Mouse (Mus musculus): ENCODE results near the gene Camsap3. TPM values are rescaled to one million over a fixed set of nuclear protein-coding genes. Genes with fewer than 3 reads are reported as not detected.
"Not testable (repeated sequence)": the region's sequence is repeated elsewhere in the genome, so short reads cannot be mapped to it uniquely, and the experiment has no call there.

The Camsap3 gene
- polyA plus RNA-seq, 1 experiment from 2014 or later = 1.3 TPM

DNA sequence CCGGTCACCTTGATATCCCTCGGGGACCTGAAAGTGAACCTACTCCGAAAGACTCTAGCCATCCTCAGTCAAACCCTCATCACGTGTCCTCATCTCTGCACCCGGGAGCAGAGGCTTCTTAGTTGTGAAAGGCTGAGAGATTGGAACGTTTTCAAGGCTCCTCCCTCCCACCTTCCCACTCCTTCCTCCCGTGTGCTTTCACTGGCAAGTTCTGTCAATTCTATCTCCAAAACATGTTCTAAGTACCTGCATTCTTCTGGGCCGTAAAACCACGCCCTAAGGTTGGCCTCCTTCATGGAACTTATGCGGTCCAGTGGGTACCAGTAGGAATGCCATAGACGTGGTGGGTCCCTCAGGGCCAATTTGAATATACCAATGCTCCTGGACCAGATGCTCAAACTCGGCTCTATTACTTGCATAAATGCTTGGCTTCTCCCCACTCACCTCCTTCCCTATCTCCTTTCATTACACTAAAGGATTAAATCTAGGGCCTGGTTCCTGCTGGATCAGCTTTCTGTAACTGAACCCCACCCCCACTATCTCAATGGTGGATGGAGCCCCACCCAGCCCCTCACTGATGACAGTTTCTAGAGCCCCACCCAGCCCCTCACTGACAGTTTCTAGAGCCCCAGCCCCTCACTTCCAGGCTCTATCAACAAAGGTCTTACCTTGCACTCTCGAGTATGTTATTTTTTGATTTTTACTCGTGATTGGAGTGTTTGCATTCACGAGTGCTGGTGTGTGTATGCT, 10.7 kb upstream of the Camsap3 start:
- WGBS = 73% methylated on average over 15 of the region's 15 CpGs

DNA sequence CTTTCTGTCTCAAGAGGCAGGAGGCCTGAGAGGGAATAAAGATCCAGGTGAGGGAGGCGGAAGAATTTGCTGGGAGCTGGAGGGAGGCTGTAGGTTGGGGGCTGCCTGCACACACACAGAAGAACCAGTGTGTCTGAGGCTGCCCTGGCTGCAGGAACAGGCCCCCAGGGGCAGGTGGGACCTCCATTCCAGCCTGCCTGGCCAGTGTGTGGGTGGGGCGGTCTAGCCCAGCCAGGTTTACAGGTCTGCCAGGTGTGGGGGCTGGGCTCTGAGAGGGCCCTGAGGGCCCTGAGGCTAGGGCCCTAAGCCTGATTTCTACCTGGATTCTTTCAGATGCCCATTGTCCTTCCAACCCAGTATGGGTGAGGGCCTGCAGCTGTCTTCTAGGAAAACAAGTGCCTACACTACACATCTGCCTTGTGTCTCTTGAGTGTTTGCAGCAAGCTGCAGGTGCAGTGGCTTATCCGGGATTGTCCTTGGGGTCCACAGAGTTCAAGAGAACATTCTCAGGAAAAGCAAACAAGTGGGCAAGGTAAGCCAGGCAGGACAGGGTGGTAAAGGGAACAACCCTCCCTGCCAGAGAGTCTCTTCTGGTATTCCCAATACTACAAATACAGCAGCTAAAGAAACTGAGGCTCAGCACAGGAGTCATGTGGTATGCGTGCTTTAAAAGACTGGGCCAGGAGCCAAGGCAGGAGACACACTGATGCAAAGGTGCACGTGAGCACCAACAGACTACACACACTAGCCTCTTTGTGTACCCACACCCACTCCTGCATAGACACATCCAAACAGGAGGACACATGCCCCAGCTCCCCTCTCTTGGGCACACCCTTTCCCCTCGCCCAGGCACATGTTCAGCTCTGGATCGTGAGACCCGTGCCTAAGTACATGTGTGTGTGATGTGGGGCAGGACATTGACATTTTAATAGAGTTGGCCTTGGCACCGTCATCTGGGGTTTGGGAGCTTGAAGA, 7.4 kb upstream of the Camsap3 start:
- H3K27me3 ChIP-seq = no peaks in the 10 kb centered on the region
- WGBS = 75% methylated on average over 9 of the region's 9 CpGs
- H3K4me3 ChIP-seq = no peak overlapping the region
- H3K9ac ChIP-seq = no peak overlapping the region
- H3K4me2 ChIP-seq = no peak overlapping the region
- no peaks in the 10 kb centered on the region for H3K36me3 ChIP-seq
- ATAC-seq (replicated peaks; ENCODE audit: insufficient number of reproducible peaks, insufficient read depth, low FRiP score, low read depth) = no peak
- no peaks in the 10 kb centered on the region for H3K4me1 ChIP-seq (replicated peaks)
- H3K27ac ChIP-seq = no peak overlapping the region
- H3K9me3 ChIP-seq (replicated peaks) = no peaks in the 10 kb centered on the region

More for the DNA sequence above, 10.7 kb upstream of the Camsap3 start:
- Histone ChIP-seq H3K27me3 (no peaks in the 10 kb centered on the region), H3K27ac (no peak overlapping the region), H3K9ac (no peak overlapping the region), H3K4me1 (replicated peaks) (no peaks in the 10 kb centered on the region), H3K4me2 (no peak overlapping the region), H3K9me3 (replicated peaks) (no peaks in the 10 kb centered on the region), H3K4me3 (no peak overlapping the region), H3K36me3 (no peaks in the 10 kb centered on the region)
- ATAC-seq (replicated peaks; ENCODE audit: insufficient number of reproducible peaks, insufficient read depth, low FRiP score, low read depth) = no peak

- H3K4me2 ChIP-seq; H3K27ac ChIP-seq; H3K9ac ChIP-seq; H3K4me1 ChIP-seq (replicated peaks); ATAC-seq (replicated peaks; ENCODE audit: insufficient number of reproducible peaks, insufficient read depth, low FRiP score, low read depth); H3K9me3 ChIP-seq (replicated peaks); H3K4me3 ChIP-seq; H3K36me3 ChIP-seq; H3K27me3 ChIP-seq: not testable (repeated sequence)
- 80% methylated on average over 3 of the region's 3 CpGs for WGBS
Measured at GRCm38 (mm10) chr8:3581961-3582360, 5.1 kb upstream of the Camsap3 start.

- ATAC-seq (replicated peaks; ENCODE audit: insufficient number of reproducible peaks, insufficient read depth, low FRiP score, low read depth) = no peak
Measured at GRCm38 (mm10) chr8:3586452-3586851, 641 bp upstream of the Camsap3 start.

DNA sequence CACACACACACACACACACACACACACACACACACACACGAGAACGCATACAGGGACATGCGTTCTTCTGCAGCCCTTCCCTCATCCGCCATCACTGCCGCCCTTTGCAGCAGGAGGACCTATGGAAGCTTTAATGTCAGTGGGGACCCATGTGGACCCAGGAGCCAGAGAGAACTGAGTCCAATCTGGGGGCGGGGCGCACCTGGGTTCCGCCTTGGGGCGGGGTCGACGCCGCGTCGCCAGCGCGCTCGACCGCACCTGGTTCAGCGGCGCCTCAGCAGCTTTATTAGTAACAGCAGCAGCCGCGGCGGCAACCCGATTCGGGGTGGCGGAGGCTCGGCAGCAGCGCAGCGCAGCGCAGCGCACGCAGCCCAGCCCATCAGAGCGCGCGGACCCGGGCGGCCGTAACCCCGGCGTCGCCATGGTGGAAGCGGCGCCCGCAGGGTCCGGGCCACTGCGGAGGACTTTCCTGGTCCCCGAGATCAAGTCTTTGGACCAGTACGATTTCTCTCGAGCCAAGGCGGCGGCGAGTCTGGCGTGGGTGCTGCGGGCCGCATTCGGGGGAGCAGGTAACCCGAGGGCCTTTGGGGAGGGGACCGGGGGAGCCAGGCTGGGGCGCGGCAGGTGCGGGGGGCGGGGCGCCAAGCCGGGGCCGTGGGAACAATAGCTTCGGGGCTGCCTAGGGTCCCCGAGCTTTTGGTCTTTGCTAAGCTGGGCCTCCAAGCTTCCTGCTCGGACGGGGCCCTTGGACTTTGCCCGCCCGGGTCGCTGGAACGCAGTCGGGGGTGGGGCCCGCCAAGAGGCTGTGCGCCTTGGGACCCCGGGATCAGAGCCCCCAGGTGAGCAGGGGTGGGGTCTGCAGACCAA, 531 bp downstream of the Camsap3 start:
- Histone ChIP-seq H3K4me1 (replicated peaks) (peaks cover 11% of the 10 kb centered on the region), H3K9me3 (replicated peaks) (no peaks in the 10 kb centered on the region), H3K27me3 (peaks cover 20% of the 10 kb centered on the region), H3K4me2 (peak overlapping the region; percentile 100), H3K36me3 (no peaks in the 10 kb centered on the region), H3K27ac (no peak overlapping the region), H3K4me3 (peak overlapping the region; percentile 68), H3K9ac (peak overlapping the region; percentile 71)
- no peak; the same call in 1 of the 2 replicates for ATAC-seq (replicated peaks; ENCODE audit: insufficient number of reproducible peaks, insufficient read depth, low FRiP score, low read depth)
- WGBS = under 1% methylated on average over 76 of the region's 77 CpGs

More at GRCm38 (mm10) chr8:3586452-3586851, 641 bp upstream of the Camsap3 start:
- H3K4me2 ChIP-seq = no peak overlapping the region
- no peaks in the 10 kb centered on the region for H3K9me3 ChIP-seq (replicated peaks)
- no peak overlapping the region for H3K4me3 ChIP-seq
- H3K9ac ChIP-seq = no peak overlapping the region
- 87% methylated on average over 2 of the region's 2 CpGs for WGBS
- H3K36me3 ChIP-seq = no peaks in the 10 kb centered on the region
- H3K4me1 ChIP-seq (replicated peaks) = peaks cover 11% of the 10 kb centered on the region
- H3K27ac ChIP-seq = no peak overlapping the region
- peaks cover 20% of the 10 kb centered on the region for H3K27me3 ChIP-seq

GRCm38 (mm10) chr8:3588258-3588633, 1.2 kb downstream of the Camsap3 start:
- ATAC-seq (replicated peaks; ENCODE audit: insufficient number of reproducible peaks, insufficient read depth, low FRiP score, low read depth) = peak; percentile 34
- no peaks in the 10 kb centered on the region for H3K36me3 ChIP-seq
- no peak overlapping the region for H3K27ac ChIP-seq
- H3K9ac ChIP-seq = peak overlapping the region; percentile 71
- H3K9me3 ChIP-seq (replicated peaks) = no peaks in the 10 kb centered on the region
- H3K4me1 ChIP-seq (replicated peaks) = peaks cover 11% of the 10 kb centered on the region
- 12% methylated on average over 11 of the region's 11 CpGs for WGBS
- peaks cover 20% of the 10 kb centered on the region for H3K27me3 ChIP-seq
- peak overlapping the region; percentile 68 for H3K4me3 ChIP-seq
- H3K4me2 ChIP-seq = peak overlapping the region; percentile 100

DNA sequence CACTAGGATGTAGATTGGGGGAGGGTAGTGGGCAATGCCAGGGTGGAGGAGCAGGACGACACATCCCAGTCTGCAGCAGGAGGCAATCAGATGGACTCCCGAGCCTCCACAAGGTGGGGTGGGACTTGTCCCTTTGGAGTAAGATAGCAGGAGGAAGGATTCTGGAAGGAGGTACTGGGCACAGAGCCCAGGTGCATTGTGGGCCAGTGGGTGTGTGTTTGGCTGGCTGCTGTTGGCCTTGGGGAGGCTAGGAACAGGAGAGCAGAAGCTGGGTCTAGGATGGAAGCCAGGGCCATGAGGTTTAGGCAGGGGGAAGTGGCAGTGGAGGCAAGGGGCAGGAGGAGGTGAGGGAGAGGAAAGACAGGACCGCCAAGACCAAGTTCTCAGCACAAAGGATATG, 6.4 kb downstream of the Camsap3 start:
- Histone ChIP-seq H3K27ac (no peak overlapping the region), H3K36me3 (no peaks in the 10 kb centered on the region), H3K4me1 (replicated peaks) (0 out of 2 replicates have a peak, but pooled peaks cover 4% of the 10 kb centered on the region), H3K27me3 (no peaks in the 10 kb centered on the region), H3K4me2 (no peak overlapping the region), H3K4me3 (no peak overlapping the region), H3K9me3 (replicated peaks) (no peaks in the 10 kb centered on the region), H3K9ac (no peak overlapping the region)
- ATAC-seq (replicated peaks; ENCODE audit: insufficient number of reproducible peaks, insufficient read depth, low FRiP score, low read depth) = no peak
- WGBS = 52% methylated on average over 3 of the region's 3 CpGs

- Histone ChIP-seq H3K27me3 (no peaks in the 10 kb centered on the region), H3K4me3 (no peak overlapping the region), H3K27ac (no peak overlapping the region), H3K9me3 (replicated peaks) (no peaks in the 10 kb centered on the region), H3K4me1 (replicated peaks) (0 out of 2 replicates have a peak, but pooled peaks cover 4% of the 10 kb centered on the region), H3K4me2 (no peak overlapping the region), H3K36me3 (no peaks in the 10 kb centered on the region), H3K9ac (no peak overlapping the region)
- 85% methylated on average over 2 of the region's 2 CpGs for WGBS
- ATAC-seq (replicated peaks; ENCODE audit: insufficient number of reproducible peaks, insufficient read depth, low FRiP score, low read depth) = no peak
Measured at GRCm38 (mm10) chr8:3594466-3594865, 7.4 kb downstream of the Camsap3 start.

DNA sequence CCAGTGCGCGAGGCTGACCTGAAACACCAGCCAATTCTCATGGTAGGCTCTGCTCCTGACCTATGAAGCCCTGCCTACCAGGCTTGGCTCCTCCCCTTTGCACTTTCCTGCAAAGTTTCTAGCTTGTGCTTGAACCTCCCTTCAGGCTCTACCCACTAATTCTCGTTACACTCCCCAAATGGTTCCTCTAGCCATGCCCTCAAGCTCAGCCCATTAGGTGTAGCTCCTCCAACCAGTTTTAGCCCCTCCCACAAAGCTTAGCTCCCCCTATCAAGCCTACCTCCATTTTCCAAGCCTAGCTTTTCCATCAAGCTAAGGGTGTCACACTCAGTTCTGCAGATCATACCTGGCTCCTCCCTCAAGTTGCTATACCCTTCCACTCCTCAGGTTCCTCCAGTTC, 11.0 kb downstream of the Camsap3 start:
- Histone ChIP-seq H3K4me2 (no peak overlapping the region), H3K4me1 (replicated peaks) (peaks cover 7% of the 10 kb centered on the region; the same call in 1 of the 2 replicates), H3K27me3 (no peaks in the 10 kb centered on the region), H3K4me3 (no peak overlapping the region), H3K27ac (no peak overlapping the region), H3K9ac (no peak overlapping the region), H3K9me3 (replicated peaks) (no peaks in the 10 kb centered on the region), H3K36me3 (no peaks in the 10 kb centered on the region)
- WGBS = 62% methylated on average over 3 of the region's 3 CpGs
- ATAC-seq (replicated peaks; ENCODE audit: insufficient number of reproducible peaks, insufficient read depth, low FRiP score, low read depth) = no peak

DNA sequence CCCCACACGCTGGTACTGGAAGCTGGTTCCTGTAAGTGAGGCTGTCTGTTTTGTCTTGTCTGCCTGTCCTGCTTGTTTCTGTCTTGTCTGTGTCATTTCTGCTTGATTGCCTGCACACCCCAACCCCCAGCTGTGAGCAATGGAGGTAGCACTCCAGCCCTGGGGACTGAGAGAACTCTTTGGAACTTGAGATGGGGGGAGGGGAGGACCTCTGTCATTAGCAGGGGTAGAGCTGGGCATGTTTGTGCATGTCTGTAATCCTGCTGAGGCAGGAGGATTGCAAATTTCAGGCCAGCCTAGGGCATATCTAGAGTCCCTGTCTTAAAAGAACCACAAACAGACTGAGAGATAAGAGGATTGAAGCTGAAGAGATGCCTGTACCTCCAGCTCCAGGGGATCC, 12.1 kb downstream of the Camsap3 start:
- no peak overlapping the region for H3K9ac ChIP-seq
- H3K27me3 ChIP-seq = no peaks in the 10 kb centered on the region
- H3K4me1 ChIP-seq (replicated peaks) = peaks cover 4% of the 10 kb centered on the region; the same call in 1 of the 2 replicates
- ATAC-seq (replicated peaks; ENCODE audit: insufficient number of reproducible peaks, insufficient read depth, low FRiP score, low read depth) = no peak
- 69% methylated on average over 1 of the region's 1 CpGs for WGBS
- H3K9me3 ChIP-seq (replicated peaks) = no peaks in the 10 kb centered on the region
- H3K4me3 ChIP-seq = no peak overlapping the region
- no peak overlapping the region for H3K27ac ChIP-seq
- H3K36me3 ChIP-seq = no peaks in the 10 kb centered on the region
- no peak overlapping the region for H3K4me2 ChIP-seq

- H3K9ac ChIP-seq = no peak overlapping the region
- no peaks in the 10 kb centered on the region for H3K36me3 ChIP-seq
- 64% methylated on average over 6 of the region's 6 CpGs for WGBS
- H3K4me1 ChIP-seq (replicated peaks) = peaks cover 4% of the 10 kb centered on the region; the same call in 1 of the 2 replicates
- H3K27ac ChIP-seq = no peak overlapping the region
- H3K27me3 ChIP-seq = no peaks in the 10 kb centered on the region
- no peaks in the 10 kb centered on the region for H3K9me3 ChIP-seq (replicated peaks)
- ATAC-seq (replicated peaks; ENCODE audit: insufficient number of reproducible peaks, insufficient read depth, low FRiP score, low read depth) = no peak
- no peak overlapping the region for H3K4me3 ChIP-seq
- no peak overlapping the region for H3K4me2 ChIP-seq
Measured at GRCm38 (mm10) chr8:3600401-3600800, 13.3 kb downstream of the Camsap3 start.

All from heart, embryonic 15.5 days (tissue).